Mouse (Mus musculus) hindbrain, embryonic 16.5 days (tissue): ENCODE measurements around the gene Tmem74b. TPM values are rescaled to one million over a fixed set of nuclear protein-coding genes. Genes with fewer than 3 reads are reported as not detected.

Experiments
- ATAC-seq: fragments of 200-750 bp; cut with Nextera tagmentation; 2 replicates; pipeline ENCODE4 v1.8.0; 2017; ENCODE audit warnings: moderate TSS enrichment, moderate library complexity
- H3K27ac ChIP-seq: fragments of 300-500 bp; sonication (generic); 2 replicates; pipeline ENCODE4 v1.5.1; 2014; ENCODE audit warnings: low read depth, mild to moderate bottlenecking, control low read depth, low read length, moderate library complexity
- H3K27me3 ChIP-seq: fragments of 300-500 bp; sonication (generic); replicated peaks from 2 replicates; pipeline ENCODE4 v1.6.1; 2014; ENCODE audit warnings: low read length; ENCODE audit not compliant: control insufficient read depth, insufficient read depth
- H3K36me3 ChIP-seq: fragments of 300-500 bp; sonication (generic); 2 replicates; pipeline ENCODE4 v1.6.1; 2014; ENCODE audit warnings: mild to moderate bottlenecking, low read length, moderate library complexity, mixed read lengths; ENCODE audit not compliant: control insufficient read depth, insufficient read depth
- H3K4me1 ChIP-seq: fragments of 300-500 bp; sonication (generic); 2 replicates; pipeline ENCODE4 v1.6.1; 2014; ENCODE audit warnings: low read depth, low read length; ENCODE audit not compliant: control insufficient read depth, insufficient read depth
- H3K4me2 ChIP-seq: fragments of 300-500 bp; sonication (generic); 2 replicates; pipeline ENCODE4 v1.6.1; 2014; ENCODE audit warnings: mild to moderate bottlenecking, low read length, control low read depth, moderate library complexity
- H3K4me3 ChIP-seq: fragments of 300-500 bp; sonication (generic); 2 replicates; pipeline ENCODE4 v1.5.1; 2014; ENCODE audit warnings: mild to moderate bottlenecking, low read length, control low read depth, moderate library complexity
- H3K9ac ChIP-seq: fragments of 300-500 bp; sonication (generic); 2 replicates; pipeline ENCODE4 v1.6.1; 2014; ENCODE audit warnings: low read depth, mild to moderate bottlenecking, control low read depth, low read length, moderate library complexity
- H3K9me3 ChIP-seq: fragments of 300-500 bp; sonication (generic); 2 replicates; pipeline ENCODE4 v1.6.1; 2014; ENCODE audit warnings: mild to moderate bottlenecking, low read length, moderate library complexity; ENCODE audit not compliant: control insufficient read depth
- WGBS: fragments of 180-500 bp; shearing (Covaris S2); extraction: QIAGEN DNeasy Blood & Tissue Kit; methylation state at CpG from one replicate; pipeline ENCODE4 v1.1.7; 2014; 5-methylcytosine and 5-hydroxymethylcytosine counted together
- polyA plus RNA-seq: library from polyadenylated mRNA; unstranded; fragments of >200 nt; fragmentation: Nextera tagmentation; extraction: Ambion mirVana; gene quantifications from 2 replicates; pipeline ENCODE4 v1.2.1, GENCODE M21; 2015

Gene Tmem74b
- polyA plus RNA-seq: 32.3 and 32.7 TPM in 2 replicates

GRCm38 (mm10) chr2:151701231-151702145 is at the start of gene Tmem74b:
Tmem74b (plus strand) TSS chr2:151702008.
- Histone ChIP-seq H3K9ac (peak within 1 kb of the TSS; percentile 96), H3K4me1 (peaks cover 20% of the 10 kb centered on the region), H3K36me3 (no peaks in the 10 kb centered on the region), H3K4me3 (peak within 1 kb of the TSS; percentile 93), H3K27me3 (no peaks in the 10 kb centered on the region), H3K4me2 (peak within 1 kb of the TSS; percentile 93), H3K27ac (peak within 1 kb of the TSS; percentile 84), H3K9me3 (no peaks in the 10 kb centered on the region)
- 2% methylated on average over 24 of the region's 25 CpGs for WGBS
- no peak; the same call in 1 of the 2 replicates for ATAC-seq

- no peak overlapping the region for H3K9ac ChIP-seq
- H3K9me3 ChIP-seq: no peaks in the 10 kb centered on the region
- H3K4me1 ChIP-seq: no peaks in the 10 kb centered on the region
- H3K4me3 ChIP-seq: no peak overlapping the region
- no peaks in the 10 kb centered on the region for H3K27me3 ChIP-seq
- no peak overlapping the region for H3K27ac ChIP-seq
- ATAC-seq: no peak
- no peaks in the 10 kb centered on the region for H3K36me3 ChIP-seq
- no peak overlapping the region for H3K4me2 ChIP-seq
- WGBS: 84% methylated on average over 1 of the region's 1 CpGs
These were observed 49.8 kb upstream of the Tmem74b start for GRCm38 (mm10) chr2:151652053-151652452.

- H3K9me3 ChIP-seq: no peaks in the 10 kb centered on the region
- no peak for ATAC-seq
- H3K36me3 ChIP-seq: no peaks in the 10 kb centered on the region
- H3K4me3 ChIP-seq: no peak within 1 kb of the TSS
- H3K9ac ChIP-seq: no peak within 1 kb of the TSS
- H3K4me2 ChIP-seq: no peak within 1 kb of the TSS
- H3K27ac ChIP-seq: no peak within 1 kb of the TSS
- no peaks in the 10 kb centered on the region for H3K27me3 ChIP-seq
- WGBS: 84% methylated on average over 3 of the region's 3 CpGs
- H3K4me1 ChIP-seq: no peaks in the 10 kb centered on the region
These were observed 33.4 kb upstream of the Tmem74b start, which contains the start of gene Rad21l for GRCm38 (mm10) chr2:151668433-151668832. Rad21l (minus strand) TSS chr2:151668533.

- Histone ChIP-seq H3K4me3 (peak overlapping the region; percentile 33), H3K9ac (peak overlapping the region; percentile 60), H3K4me1 (no peaks in the 10 kb centered on the region), H3K36me3 (no peaks in the 10 kb centered on the region), H3K4me2 (peak overlapping the region; percentile 54), H3K27ac (no peak overlapping the region), H3K9me3 (no peaks in the 10 kb centered on the region), H3K27me3 (no peaks in the 10 kb centered on the region)
- 34% methylated on average over 46 of the region's 48 CpGs for WGBS
- peak; percentile 81 for ATAC-seq
These were observed 31.5 kb upstream of the Tmem74b start for GRCm38 (mm10) chr2:151670026-151670967.

- H3K27me3 ChIP-seq: no peaks in the 10 kb centered on the region
- H3K27ac ChIP-seq: no peak overlapping the region
- H3K9ac ChIP-seq: no peak overlapping the region
- H3K9me3 ChIP-seq: no peaks in the 10 kb centered on the region
- no peak overlapping the region for H3K4me3 ChIP-seq
- H3K4me1 ChIP-seq: no peaks in the 10 kb centered on the region
- no peak; the same call in 1 of the 2 replicates for ATAC-seq
- WGBS: 58% methylated on average over 1 of the region's 1 CpGs
- H3K4me2 ChIP-seq: no peak overlapping the region
- no peaks in the 10 kb centered on the region for H3K36me3 ChIP-seq
These were observed 30.9 kb upstream of the Tmem74b start for GRCm38 (mm10) chr2:151670968-151671329.

GRCm38 (mm10) chr2:151676234-151676633 is 25.6 kb upstream of the Tmem74b start:
- peak; percentile 72; the same call in 1 of the 2 replicates for ATAC-seq
- no peak overlapping the region for H3K27ac ChIP-seq
- 63% methylated on average over 2 of the region's 2 CpGs for WGBS

GRCm38 (mm10) chr2:151682357-151682756 is 19.5 kb upstream of the Tmem74b start:
- Histone ChIP-seq H3K27me3 (no peaks in the 10 kb centered on the region), H3K4me2 (no peak overlapping the region), H3K9ac (no peak overlapping the region), H3K9me3 (no peaks in the 10 kb centered on the region), H3K27ac (no peak overlapping the region), H3K4me1 (no peaks in the 10 kb centered on the region), H3K4me3 (no peak overlapping the region), H3K36me3 (no peaks in the 10 kb centered on the region)
- 40% methylated on average over 3 of the region's 3 CpGs for WGBS
- ATAC-seq: peak; percentile 90

More at GRCm38 (mm10) chr2:151676234-151676633, 25.6 kb upstream of the Tmem74b start:
- no peak overlapping the region for H3K9ac ChIP-seq
- H3K27me3 ChIP-seq: no peaks in the 10 kb centered on the region
- H3K36me3 ChIP-seq: no peaks in the 10 kb centered on the region
- H3K4me3 ChIP-seq: no peak overlapping the region
- H3K4me2 ChIP-seq: no peak overlapping the region
- H3K4me1 ChIP-seq: no peaks in the 10 kb centered on the region
- H3K9me3 ChIP-seq: no peaks in the 10 kb centered on the region

GRCm38 (mm10) chr2:151682976-151683375 is 18.8 kb upstream of the Tmem74b start:
- no peak overlapping the region for H3K9ac ChIP-seq
- WGBS: 87% methylated on average over 4 of the region's 4 CpGs
- H3K27ac ChIP-seq: no peak overlapping the region
- no peaks in the 10 kb centered on the region for H3K27me3 ChIP-seq
- H3K4me3 ChIP-seq: no peak overlapping the region
- H3K36me3 ChIP-seq: no peaks in the 10 kb centered on the region
- H3K4me2 ChIP-seq: no peak overlapping the region
- no peak for ATAC-seq
- no peaks in the 10 kb centered on the region for H3K9me3 ChIP-seq
- H3K4me1 ChIP-seq: no peaks in the 10 kb centered on the region
